Mouse (Mus musculus) thymus, postnatal 4 days (tissue): ENCODE data around the gene Tbc1d2b.

Source experiments
- DNase-seq: peaks from one replicate; pipeline ENCODE4 v3.0.0; 2021

Tbc1d2b gene

DNA sequence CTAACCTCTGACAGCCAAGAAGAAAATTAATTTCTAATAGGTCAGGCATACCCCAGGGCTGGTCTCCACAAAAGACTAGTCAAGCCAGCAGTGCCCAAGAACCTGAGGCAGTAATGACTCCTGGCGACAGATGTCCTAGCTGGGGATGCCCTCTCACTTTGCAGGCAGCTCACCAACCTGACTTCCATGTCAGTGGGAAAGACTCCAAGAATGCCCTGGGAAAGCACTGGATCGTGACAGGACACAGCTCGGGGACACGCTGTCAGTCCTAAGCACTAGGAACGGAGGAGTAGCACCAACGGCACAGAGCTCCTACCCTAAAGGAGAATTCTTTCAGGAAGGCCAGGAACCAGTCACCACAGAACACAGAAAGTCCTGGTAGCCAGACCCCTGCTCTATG, 28.3 kb downstream of the Tbc1d2b start:
- no peak for DNase-seq

DNA sequence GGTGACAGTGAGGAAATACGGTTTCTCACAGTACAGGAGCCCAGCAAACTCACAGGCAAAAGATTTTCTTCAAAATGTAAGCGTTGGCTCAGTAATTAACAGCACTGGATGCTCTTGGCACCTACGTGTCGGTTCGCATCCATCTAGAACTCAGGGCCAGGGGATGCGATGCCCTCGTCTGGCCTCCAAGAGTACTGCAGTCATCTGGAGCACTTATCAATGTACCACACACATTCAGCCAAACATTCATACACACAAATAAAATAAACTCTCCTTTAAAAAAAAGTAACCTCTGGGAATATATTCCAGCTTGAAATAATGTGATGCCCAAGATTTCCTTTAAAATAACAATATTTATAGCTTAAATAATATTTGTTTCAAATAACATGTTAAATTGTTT, 29.0 kb downstream of the Tbc1d2b start:
- peak; percentile 76 for DNase-seq

DNA sequence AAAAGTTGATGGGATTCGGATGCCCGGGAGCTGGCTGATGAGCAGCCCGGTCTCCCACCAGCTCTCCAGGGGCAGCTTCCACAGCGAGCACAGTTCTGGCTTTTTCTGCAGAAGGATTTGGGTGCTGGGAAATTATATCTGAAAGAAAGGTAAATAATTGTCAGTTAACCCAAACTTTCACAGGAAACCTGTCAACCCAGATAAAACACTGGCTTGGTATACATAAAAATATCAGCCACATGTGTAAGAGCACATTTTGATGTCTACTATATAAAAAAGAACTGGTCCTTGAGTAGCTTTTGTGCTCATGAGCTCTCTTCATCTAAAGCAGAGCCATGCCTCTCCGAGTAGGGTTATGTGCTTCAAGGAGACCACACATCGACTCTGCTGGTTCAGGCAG, 29.6 kb downstream of the Tbc1d2b start:
- no peak for DNase-seq

DNA sequence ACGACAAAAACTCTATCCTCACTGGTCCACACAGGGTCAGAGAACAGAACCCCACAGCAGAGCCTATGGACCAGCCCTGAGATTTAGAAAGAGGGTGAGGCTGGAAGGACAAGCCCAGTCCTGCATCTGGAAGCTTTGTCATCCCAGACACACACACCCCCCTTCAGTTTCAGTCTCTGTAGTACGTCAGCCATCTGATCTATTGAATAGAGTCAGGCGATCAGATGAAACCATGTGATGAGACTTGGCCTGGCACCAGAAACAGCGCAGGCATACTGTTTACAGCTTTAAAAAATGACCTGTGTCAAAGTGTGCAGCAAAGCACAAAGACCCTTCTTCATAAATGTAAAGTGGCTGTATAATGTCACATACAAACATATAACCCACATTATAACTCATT, 30.0 kb downstream of the Tbc1d2b start:
- no peak for DNase-seq

DNA sequence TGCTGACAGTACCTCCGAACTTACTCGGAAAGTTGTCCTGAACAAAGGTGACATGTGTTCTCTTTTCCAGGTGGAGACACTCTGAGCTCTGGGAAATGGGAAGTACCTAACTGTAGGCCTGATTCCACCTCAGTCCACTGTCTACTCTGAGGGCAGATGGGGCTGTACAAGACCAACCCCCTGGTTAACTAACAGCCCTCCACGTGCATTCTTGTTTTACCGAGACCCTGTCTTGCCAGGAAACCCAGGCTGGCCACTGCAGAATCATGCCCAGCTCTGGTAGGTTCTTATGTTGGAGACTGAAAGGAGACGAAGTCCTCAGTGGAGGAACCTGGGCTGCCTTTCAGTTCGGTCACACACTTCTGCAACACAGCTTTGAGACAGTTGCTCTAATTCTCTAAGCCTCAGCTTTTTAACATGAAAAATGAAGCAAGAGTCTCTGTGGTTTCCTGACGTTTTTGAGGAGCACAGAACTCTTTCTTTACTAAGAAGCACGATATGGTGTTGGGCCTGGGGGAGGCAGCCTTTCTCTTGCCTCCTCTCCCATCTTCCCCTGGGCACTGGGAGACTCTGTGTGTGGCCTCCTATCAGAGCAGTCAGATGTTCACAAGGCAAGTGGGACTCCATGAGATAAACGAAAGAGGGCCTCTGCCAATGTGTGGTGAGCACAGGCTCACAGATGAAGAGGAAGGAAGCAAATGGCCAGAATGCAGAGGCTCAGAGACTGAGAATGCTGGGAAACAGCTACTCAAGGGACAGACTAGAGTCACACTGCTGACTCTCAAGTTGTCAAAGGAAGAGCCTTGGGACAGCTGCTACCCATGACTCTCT, 33.2 kb downstream of the Tbc1d2b start:
- peak; percentile 59 for DNase-seq

DNA sequence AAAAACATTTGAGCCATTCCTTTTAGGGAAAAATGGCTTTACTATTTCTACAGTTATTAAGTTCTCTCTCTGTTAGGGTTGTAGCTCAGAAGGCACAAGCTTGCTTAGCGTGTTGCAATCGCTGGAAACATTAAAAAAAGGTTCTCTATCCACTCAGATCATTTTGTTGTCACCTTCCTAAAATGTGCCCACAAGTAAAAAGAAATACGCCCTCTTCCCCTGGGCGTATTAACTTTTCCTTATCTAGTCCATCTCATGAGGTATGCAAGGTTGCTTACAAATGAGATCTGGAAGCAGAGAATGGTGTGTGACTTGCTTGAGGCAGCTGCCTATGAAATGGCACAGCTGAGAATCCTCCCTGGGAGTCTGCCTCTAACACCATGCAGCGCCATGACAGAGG, 33.8 kb downstream of the Tbc1d2b start:
- no peak for DNase-seq

DNA sequence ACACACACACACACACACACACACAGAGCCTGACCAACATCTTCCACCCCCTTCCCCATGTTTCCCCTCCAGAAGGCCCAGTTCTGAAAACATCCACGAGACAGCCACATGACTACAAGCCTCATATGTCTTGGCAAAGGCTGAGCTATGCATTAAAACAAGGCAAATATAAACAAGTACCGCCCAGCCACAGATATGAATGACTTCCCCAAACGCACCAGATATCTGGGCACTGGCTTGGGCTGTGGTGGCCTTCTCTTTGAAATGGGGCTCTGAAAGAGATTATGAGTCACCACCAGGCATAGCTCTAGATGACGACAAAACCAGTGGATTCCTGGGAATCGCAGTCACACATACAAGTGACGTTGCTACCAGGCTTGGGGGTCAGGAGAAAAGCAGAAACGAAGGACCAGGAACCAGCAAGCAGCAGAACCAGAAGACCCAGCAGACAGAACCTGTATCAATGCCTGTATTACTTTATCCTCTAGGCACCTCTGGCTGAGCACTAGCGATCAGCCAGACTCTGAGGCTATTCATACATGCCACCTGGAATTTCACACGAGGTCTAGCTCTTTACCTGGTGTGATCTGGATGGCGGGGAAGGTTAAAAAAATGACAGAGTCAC, 35.2 kb downstream of the Tbc1d2b start:
- DNase-seq: no peak

DNA sequence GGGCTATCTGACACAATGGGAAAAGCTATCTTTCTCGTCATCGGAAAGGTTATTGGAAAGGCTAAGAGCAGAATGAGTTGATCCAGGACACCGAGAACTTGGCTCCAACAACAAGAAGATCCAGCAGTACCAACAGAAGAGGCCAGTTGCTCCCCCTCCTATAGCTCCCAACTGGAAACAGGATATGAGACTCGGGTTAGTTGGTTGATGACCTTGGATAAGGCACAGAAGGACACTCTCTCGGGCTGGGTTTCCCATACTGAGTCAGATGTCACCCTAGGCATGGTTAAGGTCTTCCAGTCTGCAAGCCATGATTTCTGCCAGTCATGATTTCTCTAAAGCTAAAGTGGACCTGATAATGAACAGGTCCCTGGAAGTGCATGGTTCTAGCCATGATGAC, 35.8 kb downstream of the Tbc1d2b start:
- no peak for DNase-seq

DNA sequence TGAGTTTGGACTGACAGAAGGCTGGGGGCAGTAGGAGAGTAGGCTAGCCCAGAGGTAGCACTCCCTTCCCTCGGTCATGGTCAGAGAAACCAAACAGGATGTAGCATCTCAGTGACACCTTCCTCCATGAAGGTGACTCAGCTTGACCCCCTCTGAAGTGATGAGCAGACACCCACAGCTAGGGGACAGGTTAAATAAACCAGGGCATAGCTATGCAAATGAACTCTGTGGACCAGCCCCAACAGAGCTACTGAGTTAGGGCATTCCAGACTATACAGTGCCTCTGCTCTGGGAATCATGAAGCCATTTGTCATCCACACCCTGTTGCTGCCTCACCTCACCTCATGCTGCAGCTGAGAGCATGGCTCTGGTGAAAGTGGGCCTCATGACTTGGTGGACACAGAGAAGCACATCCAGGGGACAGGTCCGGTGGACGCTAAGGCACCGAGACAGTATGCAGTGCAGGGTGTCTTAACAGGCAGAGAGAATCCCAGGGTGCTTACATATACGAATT, 36.6 kb downstream of the Tbc1d2b start:
- DNase-seq: no peak

DNA sequence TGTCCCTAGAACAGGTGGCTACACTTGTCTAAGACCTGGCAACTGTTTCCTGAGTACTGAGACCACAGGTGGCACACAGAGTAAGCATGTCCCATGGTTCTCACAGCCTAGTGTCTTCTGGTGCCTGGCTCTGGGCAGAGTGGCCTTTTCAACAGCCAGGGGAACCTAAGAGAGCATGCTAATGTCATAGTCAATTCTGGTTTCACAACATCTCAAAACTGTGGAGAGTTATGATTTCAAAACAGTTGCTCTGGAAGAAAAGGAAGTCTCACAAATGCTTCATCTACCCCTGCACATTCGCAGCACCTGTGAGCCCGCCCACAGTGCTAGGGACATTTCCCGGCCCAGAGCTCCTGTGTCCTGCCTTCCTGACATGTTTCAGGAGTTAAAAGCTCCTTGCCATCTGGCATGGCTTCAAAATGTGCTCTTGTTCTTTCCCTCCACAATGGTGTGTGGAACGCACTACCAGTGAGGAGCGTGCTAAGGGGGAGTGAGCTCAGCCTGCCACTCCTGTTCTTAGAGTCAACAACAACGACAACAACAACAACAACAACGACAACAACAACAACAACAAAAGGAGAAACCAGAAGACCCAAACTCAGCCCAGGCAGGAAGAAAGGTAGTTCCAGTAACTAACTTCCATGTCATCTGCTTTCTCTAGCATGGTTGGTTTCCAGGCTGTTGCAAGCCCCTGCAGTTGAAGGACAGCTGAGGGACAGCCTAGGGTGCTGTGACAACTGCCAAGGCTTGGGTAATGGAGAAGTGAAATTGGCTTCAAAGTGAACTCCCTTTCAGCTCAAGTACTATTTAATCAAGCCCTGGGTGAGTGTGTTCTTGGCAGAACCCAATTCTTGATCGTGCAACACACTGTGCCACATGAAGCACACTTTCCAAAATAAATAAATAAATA, 37.6 kb downstream of the Tbc1d2b start:
- peak; percentile 51 for DNase-seq

DNA sequence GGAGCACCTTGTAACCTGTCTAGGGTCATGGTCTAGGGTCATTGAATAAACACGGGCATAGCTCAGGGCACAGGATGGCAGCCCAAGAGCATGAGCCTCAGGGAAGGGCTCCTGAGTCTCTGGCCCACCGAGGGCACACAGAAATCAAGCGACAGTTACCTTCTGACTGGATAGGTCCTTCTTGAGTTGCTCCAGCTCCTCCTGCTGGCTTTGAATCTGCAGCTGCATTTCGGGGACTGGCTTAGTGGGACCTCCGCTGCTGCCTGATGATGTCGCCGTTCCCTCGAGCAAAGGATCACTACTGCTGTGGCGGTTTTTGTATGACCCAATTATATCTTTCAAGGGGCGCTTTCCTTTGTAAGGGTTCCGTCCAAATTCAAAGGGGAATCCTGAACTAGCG, 43.4 kb downstream of the Tbc1d2b start:
- no peak for DNase-seq

DNA sequence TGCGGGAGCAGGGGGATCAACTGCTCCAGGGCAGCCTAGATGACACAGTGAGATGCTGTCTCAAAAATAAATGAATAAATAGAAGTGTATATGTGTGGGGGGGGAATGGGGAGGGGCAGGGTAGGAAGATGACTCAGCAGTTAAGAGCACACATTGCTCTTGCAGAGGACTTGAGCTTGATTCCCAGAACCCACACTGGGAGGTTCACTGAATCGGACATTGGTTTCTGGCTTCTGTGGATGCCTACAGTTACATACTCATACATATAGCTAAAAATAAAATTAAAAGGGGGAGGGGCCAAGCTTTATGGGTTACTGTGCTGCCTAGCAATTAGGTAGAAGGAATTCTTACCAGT, 43.9 kb downstream of the Tbc1d2b start:
- DNase-seq: no peak

DNA sequence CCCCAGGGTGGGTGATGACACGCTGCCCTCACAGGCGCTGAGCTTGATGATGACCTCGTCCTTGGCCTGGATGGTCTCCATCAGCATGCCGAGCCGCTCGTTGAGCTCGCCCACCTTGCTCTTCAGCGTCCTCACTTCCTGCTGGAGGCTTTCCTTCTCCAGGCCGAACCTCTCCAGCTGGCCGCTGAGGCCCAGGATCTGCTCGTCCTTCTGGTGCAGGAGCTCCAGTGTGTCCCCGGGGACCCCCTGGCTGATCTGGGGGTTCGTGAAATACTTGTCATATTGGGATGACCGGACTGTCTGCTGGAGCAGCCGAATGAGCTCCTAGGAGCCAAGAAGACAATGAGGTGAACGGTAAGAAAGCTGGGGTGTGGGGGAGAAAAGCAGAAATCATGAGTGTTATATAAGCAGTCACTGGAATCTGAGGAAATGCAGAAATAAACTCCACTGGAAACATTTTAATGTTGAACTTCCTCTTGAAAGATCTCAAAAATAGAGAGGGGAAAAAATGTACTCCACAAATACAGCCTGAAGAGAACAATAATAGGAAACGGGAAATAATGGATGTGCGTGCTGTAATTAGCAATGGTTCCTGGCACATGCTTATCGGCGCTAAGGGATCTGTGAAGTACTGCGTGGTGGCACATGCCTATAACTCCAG, 44.4 kb downstream of the Tbc1d2b start:
- no peak for DNase-seq

DNA sequence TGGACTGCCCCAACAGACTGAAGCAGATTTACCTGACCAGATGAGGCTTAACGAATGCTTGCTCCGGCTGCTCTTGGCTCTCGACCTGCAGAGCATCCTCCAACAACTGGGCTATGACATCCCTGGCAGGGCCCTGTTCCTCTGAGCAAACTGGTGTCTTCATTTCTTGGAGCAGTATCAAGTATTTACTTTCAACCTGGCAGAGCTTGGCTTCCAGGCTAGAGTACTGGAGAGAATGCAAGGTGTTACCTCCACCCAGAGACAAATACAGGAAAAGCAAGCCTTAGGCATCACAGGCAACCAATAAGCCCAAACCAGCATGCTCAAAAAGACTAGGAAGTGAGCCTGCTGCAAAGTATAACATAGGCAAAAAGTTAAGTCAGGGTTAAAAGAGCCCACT, 48.3 kb downstream of the Tbc1d2b start:
- no peak for DNase-seq

DNA sequence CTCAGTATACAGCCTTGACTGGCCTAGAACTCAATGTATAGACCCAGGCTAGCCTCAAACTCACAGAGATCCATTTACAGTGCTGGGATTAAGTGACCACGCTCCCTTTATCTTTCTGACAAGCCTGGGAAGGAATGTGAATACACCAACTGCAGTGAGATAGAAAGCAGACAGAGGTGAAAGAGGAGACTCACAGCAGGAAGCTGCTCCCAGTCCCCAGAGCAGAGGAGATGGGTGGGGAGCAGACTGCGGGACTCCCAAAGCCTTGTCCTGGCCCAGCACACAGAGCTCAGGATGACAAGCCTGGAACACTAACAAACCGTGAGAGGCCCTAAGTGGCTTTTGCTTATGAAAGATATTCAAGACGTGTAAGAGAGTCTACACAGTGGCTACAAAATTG, 53.1 kb downstream of the Tbc1d2b start:
- DNase-seq: no peak

DNA sequence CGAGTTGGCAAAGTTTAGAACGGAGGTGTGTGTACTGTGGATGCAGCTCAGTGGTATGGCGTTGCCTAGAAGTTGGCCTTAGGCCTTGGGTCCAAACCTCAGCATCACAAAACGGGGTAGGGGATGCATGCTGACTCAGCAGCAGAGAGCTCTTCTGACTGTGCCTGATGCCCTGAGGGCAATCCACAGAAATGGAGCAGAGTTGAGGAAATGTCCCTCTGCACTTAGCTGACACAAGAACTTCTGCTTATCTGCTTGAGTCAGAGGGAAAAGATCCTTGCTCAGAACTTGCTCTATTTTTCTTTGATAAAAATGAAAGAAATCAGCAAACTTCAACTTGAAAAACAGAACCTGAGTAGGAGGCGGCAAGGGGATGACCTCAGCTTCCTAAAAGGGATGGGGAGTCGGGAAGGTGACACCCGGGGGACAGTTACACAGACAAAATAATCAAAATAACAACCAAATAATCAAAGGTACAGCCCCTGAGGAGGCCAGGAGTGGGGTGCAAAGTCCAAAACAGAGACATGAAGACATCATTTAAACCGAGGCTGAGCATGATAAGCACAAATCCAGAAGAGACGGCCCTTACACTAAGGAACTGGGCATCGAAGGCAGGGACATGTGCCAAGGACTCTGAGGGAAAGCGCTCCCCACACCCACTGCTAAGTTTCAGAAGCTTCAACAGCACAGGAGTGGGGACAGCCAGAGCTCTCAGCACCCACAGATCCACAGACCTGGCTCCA, 54.2 kb downstream of the Tbc1d2b start:
- no peak for DNase-seq

DNA sequence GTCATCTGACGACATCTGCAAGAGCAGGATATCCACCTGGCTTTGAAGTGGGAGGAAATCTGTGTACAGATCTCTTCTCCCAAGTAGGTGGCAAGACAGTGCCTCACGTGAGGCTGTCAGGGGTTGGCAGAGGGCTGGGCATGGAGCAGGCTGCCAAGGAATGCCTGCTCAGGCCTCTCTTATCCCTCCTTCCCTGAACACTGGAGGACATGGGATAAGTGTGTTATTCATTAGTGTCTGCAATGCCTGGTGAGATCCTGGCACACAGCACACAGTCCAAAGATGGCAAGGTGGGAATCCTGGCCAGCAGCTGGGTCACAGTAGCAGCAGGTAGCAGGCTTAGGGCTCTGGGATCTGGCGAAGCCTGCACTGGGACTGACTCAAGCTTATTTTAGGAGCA, 57.5 kb downstream of the Tbc1d2b start:
- no peak for DNase-seq

DNA sequence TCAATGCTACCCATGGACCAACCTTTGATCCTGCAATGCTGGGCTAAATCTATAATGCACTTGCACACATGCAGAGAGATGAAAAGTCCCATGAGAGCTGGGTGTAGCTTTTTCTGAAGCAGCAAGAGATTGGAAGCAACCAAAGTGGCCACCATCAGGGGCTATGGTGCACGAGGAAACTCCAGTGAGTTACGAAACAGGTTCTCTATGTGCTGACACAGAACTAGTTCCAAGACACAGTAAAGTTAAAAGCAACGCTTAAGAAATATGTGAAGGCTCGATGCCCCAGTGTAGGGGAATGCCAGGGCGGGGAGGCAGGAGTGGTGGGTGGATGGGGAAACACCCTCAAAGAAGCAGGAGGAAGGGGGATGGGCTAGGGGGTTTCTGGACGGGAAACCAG, 61.9 kb downstream of the Tbc1d2b start:
- DNase-seq: no peak

DNA sequence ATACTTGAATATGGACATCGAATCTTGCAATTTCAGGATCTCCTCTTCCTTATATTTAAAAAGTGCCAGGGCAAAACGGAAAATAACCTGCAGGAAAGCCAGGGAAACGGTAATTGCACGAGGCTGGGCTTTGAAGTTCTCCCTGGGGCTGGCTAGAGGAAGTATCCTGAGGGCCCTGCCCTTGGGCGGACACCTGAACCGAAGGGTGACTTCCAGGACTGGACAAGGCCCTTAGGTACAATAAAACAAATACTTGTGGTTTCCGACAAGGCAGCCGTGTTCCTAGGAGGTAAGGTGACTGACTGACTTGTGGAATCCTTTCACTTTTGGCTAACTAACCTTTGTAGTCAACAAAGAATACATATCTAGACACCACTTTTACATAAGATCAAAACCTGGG, 62.8 kb downstream of the Tbc1d2b start:
- DNase-seq: no peak

DNA sequence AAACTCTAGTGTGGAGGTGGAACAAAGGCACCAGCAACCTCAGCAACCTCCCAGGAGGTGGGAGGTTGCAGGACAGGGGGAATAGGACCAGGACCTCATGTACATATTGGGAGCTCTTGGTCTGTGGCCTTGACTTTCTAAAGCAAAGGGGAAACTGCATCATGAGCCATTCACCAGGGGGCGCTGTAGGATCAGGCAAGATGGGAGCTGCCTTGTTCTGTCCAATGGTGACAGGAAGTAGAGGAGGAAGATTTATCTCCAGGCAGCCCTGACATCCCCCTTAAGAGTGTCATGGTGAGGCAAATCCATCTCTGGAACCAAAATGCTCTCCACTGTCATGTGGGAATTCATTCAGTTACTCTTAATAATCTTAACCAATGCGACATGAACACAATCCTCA, 64.1 kb downstream of the Tbc1d2b start:
- peak; percentile 96 for DNase-seq

DNA sequence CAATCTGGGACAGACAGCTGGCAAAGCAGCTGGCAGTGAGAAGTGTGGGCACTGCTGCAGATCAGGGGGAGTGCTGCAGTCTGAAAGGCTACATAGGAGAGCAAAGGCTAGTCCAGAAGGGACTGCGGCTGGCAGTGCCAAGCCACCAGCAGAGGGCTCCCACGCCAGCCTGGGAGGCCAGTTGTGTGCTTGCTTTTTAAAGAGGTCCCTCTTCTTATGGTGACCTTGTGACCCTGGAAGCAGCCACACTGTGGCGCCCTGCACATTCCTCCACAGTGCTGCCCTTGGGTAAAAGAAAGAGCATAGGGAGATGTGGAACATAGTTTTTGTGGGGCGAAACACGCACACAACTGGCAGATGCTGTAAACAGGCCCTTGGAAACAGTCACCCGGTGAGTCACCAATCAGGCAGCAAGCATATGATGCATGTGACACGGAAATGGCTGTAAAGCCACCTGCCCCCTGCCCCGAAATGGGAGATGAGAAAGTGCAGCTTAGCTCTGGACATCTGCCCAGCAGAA, 66.1 kb downstream of the Tbc1d2b start:
- DNase-seq: peak; percentile 35

DNA sequence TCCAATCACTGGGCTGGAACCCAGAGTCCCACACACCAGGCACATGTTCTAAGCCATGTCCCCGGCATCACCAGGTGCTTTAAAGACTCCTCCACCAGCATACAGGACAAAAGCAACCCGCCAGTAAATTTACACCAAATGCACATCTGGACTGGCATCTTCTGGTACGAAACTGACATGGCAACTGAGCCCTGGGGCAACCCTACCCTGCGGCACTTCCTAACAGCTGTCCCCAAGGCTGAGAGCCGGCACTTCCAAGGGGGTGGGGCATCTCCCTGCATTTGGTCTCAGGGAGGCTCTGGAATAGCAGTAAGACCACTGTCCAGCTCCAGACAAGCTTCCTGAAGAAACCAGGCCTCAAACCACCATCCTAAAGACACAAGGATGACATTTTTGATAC, 67.4 kb downstream of the Tbc1d2b start:
- DNase-seq: no peak
